Mouse (Mus musculus) ES-E14 (cell line): ENCODE results near the gene Ifit1bl1. TPM values are rescaled to one million over a fixed set of nuclear protein-coding genes. Genes with fewer than 3 reads are reported as not detected.

Source experiments
- DNase-seq: peaks from one replicate; pipeline ENCODE4 v3.0.0-alpha.2; 2013; ENCODE audit warnings: low read depth, low spot score
- H3K27ac ChIP-seq: 2 replicates; pipeline ENCODE4 v1.5.1; 2012; ENCODE audit warnings: low read depth, mild to moderate bottlenecking, low read length, moderate library complexity, mixed read lengths; ENCODE audit not compliant: poor library complexity, insufficient read depth, severe bottlenecking
- H3K36me3 ChIP-seq: 2 replicates; pipeline ENCODE4 v1.6.1; 2012; ENCODE audit warnings: mild to moderate bottlenecking, low read length, moderate library complexity, mixed read lengths; ENCODE audit not compliant: control insufficient read depth, poor library complexity, insufficient read depth, severe bottlenecking
- H3K4me1 ChIP-seq, 2 experiments: fragments of 150-350 bp in 1 of 2; sonication (generic) in 1 of 2; 2 replicates each; pipeline ENCODE4 v1.6.1; 2012; ENCODE audit warnings: low read length in 2 of 2, mild to moderate bottlenecking in 1 of 2, mixed read lengths in 1 of 2; ENCODE audit not compliant: control insufficient read depth in 2 of 2, insufficient read depth in 2 of 2, poor library complexity in 1 of 2
- H3K4me3 ChIP-seq, 2 experiments: fragments of 150-350 bp in 1 of 2; sonication (generic) in 1 of 2; 2 replicates each; pipeline ENCODE4 v1.5.1; 2012; ENCODE audit warnings: low read length in 2 of 2, low read depth in 1 of 2, mild to moderate bottlenecking in 1 of 2, mixed read lengths in 1 of 2; ENCODE audit not compliant: insufficient read depth in 1 of 2, poor library complexity in 1 of 2, severe bottlenecking in 1 of 2
- H3K9ac ChIP-seq: 2 replicates; pipeline ENCODE4 v1.6.1; 2012; ENCODE audit warnings: low read depth, mild to moderate bottlenecking, low read length, mixed read lengths; ENCODE audit not compliant: poor library complexity, insufficient read depth, severe bottlenecking
- H3K9me3 ChIP-seq: fragments of 150-350 bp; sonication (generic); 2 replicates; pipeline ENCODE4 v1.6.1; 2012; ENCODE audit warnings: low read depth, mild to moderate bottlenecking, low read length; ENCODE audit not compliant: control insufficient read depth, insufficient read depth
- CHD2 ChIP-seq: IDR thresholded peaks from 2 replicates; pipeline ENCODE4 v1.6.1; 2014; ENCODE audit warnings: mild to moderate bottlenecking, low read depth, low read length, inconsistent platforms
- HCFC1 ChIP-seq: IDR thresholded peaks from 2 replicates; pipeline ENCODE4 v1.6.1; 2012; ENCODE audit warnings: low read length, inconsistent platforms, borderline replicate concordance; ENCODE audit not compliant: insufficient read depth
- MAFK ChIP-seq: IDR thresholded peaks from 2 replicates; pipeline ENCODE4 v1.6.1; 2014; ENCODE audit warnings: mild to moderate bottlenecking, low read depth, low read length, inconsistent platforms; ENCODE audit not compliant: insufficient read depth
- ZC3H11A ChIP-seq: IDR thresholded peaks from 2 replicates; pipeline ENCODE4 v1.6.1; 2012; ENCODE audit warnings: low read depth, mild to moderate bottlenecking, inconsistent platforms, low read length, borderline replicate concordance
- ZNF384 ChIP-seq: IDR thresholded peaks from 2 replicates; pipeline ENCODE4 v1.6.1; 2012; ENCODE audit warnings: low read depth, low read length, inconsistent platforms
- in situ Hi-C, 2 experiments: fragments of 600-800 bp; cut with MboI; formaldehyde crosslinking; loops; one replicate each; pipeline ENCODE4 v1.15.1; 2025; ENCODE audit warnings: low sequenced_read_pairs in 2 of 2, inconsistent platforms in 1 of 2; ENCODE audit not compliant: unreplicated experiment in 2 of 2
- total RNA-seq: library from RNA; depleted of rRNA; stranded (reverse); fragments of 300-350 nt; gene quantifications from 2 replicates; pipeline ENCODE4 v1.2.3, GENCODE M21; 2012

The Ifit1bl1 gene
- total RNA-seq, 1 experiment, result not detected

GRCm38 (mm10) chr19:34554061-34554460 lies 47.7 kb downstream of the Ifit1bl1 start:
- in situ Hi-C loops, result no loop called here
- no peak overlapping the region for H3K4me3 ChIP-seq
- H3K4me1 ChIP-seq, result no peaks in the 10 kb centered on the region
- no peaks in the 10 kb centered on the region for H3K36me3 ChIP-seq
- no peak for TF ChIP-seq MAFK
- TF ChIP-seq ZNF384, result no peak
- no peak for TF ChIP-seq HCFC1
- no peak for TF ChIP-seq CHD2
- no peak for TF ChIP-seq ZC3H11A
- H3K9ac ChIP-seq, result no peak overlapping the region
- no peak overlapping the region for H3K27ac ChIP-seq
- H3K9me3 ChIP-seq, result no peaks in the 10 kb centered on the region
- DNase-seq, result no peak

DNA sequence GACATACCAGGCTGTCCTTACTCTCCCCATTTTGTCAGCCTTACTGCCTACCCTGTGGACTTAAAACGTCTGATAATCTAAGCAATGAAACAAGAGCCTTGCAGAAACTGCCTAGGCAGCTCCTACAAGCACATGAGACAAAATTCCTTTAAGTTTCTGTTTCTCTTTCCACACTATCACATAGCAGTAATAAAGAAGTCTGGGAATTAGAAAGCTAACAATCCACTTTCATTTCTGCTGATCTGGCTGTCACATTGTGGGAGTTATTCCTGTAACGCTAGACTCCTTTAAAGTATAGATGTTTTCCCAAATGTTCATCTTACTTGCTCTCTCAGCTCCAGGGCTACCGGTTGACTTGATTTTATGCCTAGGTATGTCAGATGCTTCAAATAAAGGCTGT lies 48.2 kb downstream of the Ifit1bl1 start:
- Histone ChIP-seq H3K4me3 (no peak overlapping the region), H3K4me1 (no peaks in the 10 kb centered on the region), H3K36me3 (no peaks in the 10 kb centered on the region), H3K9me3 (no peaks in the 10 kb centered on the region), H3K9ac (no peak overlapping the region), H3K27ac (no peak overlapping the region)
- in situ Hi-C loops, result no loop called here
- no peak for DNase-seq
- TF ChIP-seq MAFK (no peak), ZNF384 (no peak), ZC3H11A (no peak), CHD2 (no peak), HCFC1 (no peak)

DNA sequence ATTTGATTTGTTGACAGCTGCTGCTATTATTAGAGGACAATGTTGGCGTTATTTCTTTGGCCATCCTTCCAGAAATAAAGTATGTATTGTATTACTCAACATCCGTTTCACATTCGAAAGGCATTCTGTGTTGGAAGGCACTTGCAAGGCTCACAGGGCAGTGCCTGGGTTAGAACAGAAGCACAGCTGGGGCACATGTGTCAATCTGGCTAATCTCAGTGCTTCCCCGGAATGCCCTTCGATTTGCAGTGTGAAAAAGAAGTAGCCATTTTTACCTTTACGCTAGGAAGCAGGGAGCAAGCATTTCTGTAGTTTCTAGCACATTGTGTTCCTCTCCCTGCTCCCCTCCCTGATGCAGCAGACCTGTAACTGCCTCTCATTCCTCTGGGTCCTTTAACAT lies 48.7 kb downstream of the Ifit1bl1 start:
- H3K4me1 ChIP-seq, result no peaks in the 10 kb centered on the region
- in situ Hi-C loops, result no loop called here
- TF ChIP-seq CHD2, result no peak
- TF ChIP-seq ZC3H11A, result no peak
- TF ChIP-seq ZNF384, result no peak
- no peak for TF ChIP-seq MAFK
- TF ChIP-seq HCFC1, result no peak
- no peaks in the 10 kb centered on the region for H3K9me3 ChIP-seq
- no peak for DNase-seq
- H3K4me3 ChIP-seq, result no peak overlapping the region
- no peak overlapping the region for H3K27ac ChIP-seq
- H3K9ac ChIP-seq, result no peak overlapping the region
- no peaks in the 10 kb centered on the region for H3K36me3 ChIP-seq

- in situ Hi-C loops, result no loop called here
- DNase-seq, result no peak
- no peak overlapping the region for H3K27ac ChIP-seq
These were observed 49.8 kb downstream of the Ifit1bl1 start for GRCm38 (mm10) chr19:34551981-34552380.

DNA sequence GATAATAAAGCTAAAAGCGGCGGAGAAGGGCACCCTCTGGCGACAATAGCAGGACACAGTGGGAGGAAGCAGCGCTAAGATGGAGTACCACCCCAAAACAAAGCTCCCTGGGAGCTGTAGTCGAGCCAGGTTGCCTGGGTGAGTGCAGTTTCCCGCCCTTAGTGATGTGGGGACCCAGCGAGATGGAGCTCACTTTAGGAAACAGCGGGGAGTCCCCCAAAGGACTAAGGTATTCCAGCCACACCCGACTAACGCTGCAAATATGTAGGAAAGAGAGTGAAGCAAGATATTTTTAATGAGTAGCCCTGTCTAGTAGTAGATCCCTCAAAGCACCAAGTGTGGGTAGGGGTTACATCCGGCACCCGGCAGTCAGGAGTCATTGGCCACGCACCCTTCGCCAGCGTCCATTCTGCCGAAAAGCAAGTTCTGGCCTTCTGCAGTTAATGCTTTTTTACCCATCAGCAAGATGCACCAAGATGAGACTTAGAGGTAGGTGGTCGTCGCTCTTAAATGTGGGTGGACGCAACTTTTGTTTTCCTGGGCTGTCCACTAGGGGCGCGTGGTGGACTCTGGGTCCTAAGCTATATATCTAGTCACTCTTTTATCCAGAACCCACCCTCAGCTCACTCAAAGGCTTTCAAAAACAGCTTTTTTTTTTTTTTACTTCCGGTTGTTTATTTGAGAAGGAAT lies 51.1 kb downstream of the Ifit1bl1 start, which contains the start of gene Ifit2:
Gene Ifit2, plus strand, starts transcription at position 161 of the 690 bp plus-strand sequence.
- in situ Hi-C loops, result no loop called here

More at GRCm38 (mm10) chr19:34551981-34552380, 49.8 kb downstream of the Ifit1bl1 start:
- no peaks in the 10 kb centered on the region for H3K4me1 ChIP-seq
- no peak for TF ChIP-seq ZC3H11A
- H3K36me3 ChIP-seq, result no peaks in the 10 kb centered on the region
- no peaks in the 10 kb centered on the region for H3K9me3 ChIP-seq
- no peak overlapping the region for H3K9ac ChIP-seq
- no peak overlapping the region for H3K4me3 ChIP-seq

More for the DNA sequence above, 51.1 kb downstream of the Ifit1bl1 start, which contains the start of gene Ifit2:
- H3K36me3 ChIP-seq, result no peaks in the 10 kb centered on the region
- peak within 1 kb of the TSS; percentile 6; the same call in 1 of the 2 replicates for H3K9ac ChIP-seq
- H3K4me3 ChIP-seq, result peak within 1 kb of the TSS; percentile 57 to 83
- H3K9me3 ChIP-seq, result no peaks in the 10 kb centered on the region
- DNase-seq, result peak; percentile 38
- no peak within 1 kb of the TSS for H3K27ac ChIP-seq
- no peaks in the 10 kb centered on the region for H3K4me1 ChIP-seq
- TF ChIP-seq CHD2 (no peak), MAFK (no peak), ZC3H11A (no peak), ZNF384 (no peak), HCFC1 (no peak)
